Mouse (Mus musculus) embryonic facial prominence, embryonic 12.5 days (tissue): Measurements from ENCODE around the gene Prkaca. TPM values are rescaled to one million over a fixed set of nuclear protein-coding genes. Genes with fewer than 3 reads are reported as not detected.
"Not testable (repeated sequence)": the region's sequence is repeated elsewhere in the genome, so short reads cannot be mapped to it uniquely, and the experiment has no call there.

Experiments used
- ATAC-seq: fragments of 200-750 bp; cut with Nextera tagmentation; 2 replicates; pipeline ENCODE4 v1.8.0; 2017; ENCODE audit not compliant: insufficient number of reproducible peaks, insufficient read depth, low FRiP score, low TSS enrichment
- H3K27ac ChIP-seq: fragments of 300-500 bp; sonication (generic); 2 replicates; pipeline ENCODE4 v1.5.1; 2016; ENCODE audit warnings: mild to moderate bottlenecking
- H3K27me3 ChIP-seq: fragments of 300-500 bp; sonication (generic); 2 replicates; pipeline ENCODE4 v1.6.1; 2016; ENCODE audit warnings: mild to moderate bottlenecking, moderate library complexity
- H3K36me3 ChIP-seq: fragments of 300-500 bp; sonication (generic); 2 replicates; pipeline ENCODE4 v1.6.1; 2016; ENCODE audit warnings: mild to moderate bottlenecking
- H3K4me1 ChIP-seq: fragments of 300-500 bp; sonication (generic); 2 replicates; pipeline ENCODE4 v1.6.1; 2016
- H3K4me2 ChIP-seq: fragments of 300-500 bp; sonication (generic); replicated peaks from 2 replicates; pipeline ENCODE4 v1.6.1; 2016; ENCODE audit warnings: mild to moderate bottlenecking, moderate library complexity
- H3K4me3 ChIP-seq: fragments of 300-500 bp; sonication (generic); 2 replicates; pipeline ENCODE4 v1.5.1; 2016; ENCODE audit warnings: mild to moderate bottlenecking
- H3K9ac ChIP-seq: fragments of 300-500 bp; sonication (generic); 2 replicates; pipeline ENCODE4 v1.6.1; 2016; ENCODE audit warnings: mild to moderate bottlenecking, moderate library complexity
- H3K9me3 ChIP-seq: fragments of 300-500 bp; sonication (generic); 2 replicates; pipeline ENCODE4 v1.6.1; 2016; ENCODE audit warnings: mild to moderate bottlenecking, moderate library complexity
- WGBS: fragments of 180-500 bp; shearing (Covaris S2); methylation state at CpG from one replicate; pipeline ENCODE4 v1.1.7; 2016; 5-methylcytosine and 5-hydroxymethylcytosine counted together
- polyA plus RNA-seq: library from polyadenylated mRNA; unstranded; fragments of >200 nt; fragmentation: Nextera tagmentation; extraction: Ambion mirVana; gene quantifications from 2 replicates; pipeline ENCODE4 v1.2.1, GENCODE M21; 2016

Prkaca gene
- polyA plus RNA-seq, 1 experiment from 2014 or later, result 206 TPM

DNA sequence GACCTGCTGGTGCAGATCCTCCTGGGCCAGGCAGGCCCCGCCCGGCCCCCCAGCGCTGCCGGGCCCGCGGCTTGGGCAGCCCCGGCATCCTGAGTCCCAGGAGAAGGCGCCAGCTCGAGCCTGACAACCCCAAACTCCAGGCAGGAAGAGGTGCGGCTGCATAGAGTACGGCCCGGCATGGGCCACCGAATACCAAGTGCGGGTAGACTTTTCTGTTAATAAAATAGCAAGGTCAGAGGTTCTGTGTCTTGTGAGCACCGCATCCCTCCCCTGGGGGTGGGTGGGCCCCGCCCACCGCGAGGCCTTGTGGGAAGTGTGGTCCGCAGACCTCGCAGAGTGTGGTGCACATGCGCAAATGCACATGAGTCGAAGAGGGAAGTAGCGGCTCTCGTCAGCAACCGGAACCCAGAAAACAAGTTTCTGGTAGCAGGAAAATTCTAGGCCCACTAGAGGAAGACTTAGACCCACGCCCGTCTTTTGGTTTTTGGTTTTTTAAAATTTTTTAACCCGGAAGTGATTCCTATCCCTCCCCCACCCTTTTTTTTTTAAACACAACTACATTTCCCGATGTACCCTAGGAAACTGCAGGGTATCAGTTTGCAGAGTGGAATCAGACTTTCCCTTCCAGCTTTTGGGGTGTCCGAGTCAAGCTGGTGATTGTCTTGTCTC is 31.9 kb downstream of the Prkaca start:
- peaks cover 15% of the 10 kb centered on the region for H3K36me3 ChIP-seq
- peak overlapping the region; percentile 75 for H3K4me2 ChIP-seq
- H3K4me1 ChIP-seq, result peaks cover 28% of the 10 kb centered on the region
- H3K9ac ChIP-seq, result peak overlapping the region; percentile 69
- H3K4me3 ChIP-seq, result peak overlapping the region; percentile 52
- ATAC-seq, result peak; percentile 74
- WGBS, result 1% methylated on average over 30 of the region's 30 CpGs
- peak overlapping the region; percentile 88 for H3K27ac ChIP-seq
- H3K9me3 ChIP-seq, result no peaks in the 10 kb centered on the region
- H3K27me3 ChIP-seq, result peaks cover 13% of the 10 kb centered on the region; the same call in 1 of the 2 replicates

DNA sequence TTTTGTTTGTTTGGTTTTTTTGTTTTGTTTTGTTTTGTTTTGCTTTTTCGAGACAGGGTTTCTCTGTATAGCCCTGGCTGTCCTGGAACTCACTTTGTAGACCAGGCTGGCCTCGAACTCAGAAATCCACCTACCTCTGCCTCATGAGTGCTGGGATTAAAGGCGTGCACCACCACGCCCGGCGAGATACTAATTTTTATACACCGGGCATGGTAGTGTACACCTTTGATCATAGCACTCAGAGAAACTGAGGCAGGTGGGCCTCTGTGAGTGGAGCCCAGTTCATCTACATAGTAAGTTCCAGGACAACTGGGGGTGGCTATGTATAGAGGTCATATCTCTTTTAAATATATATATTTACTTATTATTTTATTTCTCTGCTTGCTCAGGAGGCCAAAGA is 32.7 kb downstream of the Prkaca start:
- not testable (repeated sequence) for H3K36me3 ChIP-seq, H3K9me3 ChIP-seq, ATAC-seq, H3K4me2 ChIP-seq, H3K4me3 ChIP-seq, H3K27ac ChIP-seq, H3K9ac ChIP-seq
- peaks cover 18% of the 10 kb centered on the region for H3K27me3 ChIP-seq
- H3K4me1 ChIP-seq, result peaks cover 35% of the 10 kb centered on the region
- WGBS, result 91% methylated on average over 7 of the region's 7 CpGs

DNA sequence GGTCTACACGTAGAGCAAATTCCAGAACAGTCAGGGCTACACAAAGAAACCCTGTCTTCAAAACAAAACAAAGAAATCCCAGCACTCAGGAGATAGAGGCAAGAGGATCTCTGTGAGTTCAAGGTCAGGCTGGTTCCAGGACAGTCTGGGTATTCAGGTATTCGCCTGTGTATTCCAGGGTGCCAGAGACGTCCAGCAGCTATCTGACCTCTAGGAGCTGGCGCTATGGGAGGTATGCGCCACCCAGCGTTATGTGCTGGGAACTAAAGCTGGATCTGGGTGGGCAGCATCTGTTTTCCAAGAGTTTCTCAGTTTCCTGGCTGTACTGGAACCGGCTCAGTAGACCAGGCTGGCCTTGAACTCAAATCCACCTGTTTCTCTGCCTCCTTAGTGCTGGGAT is 35.6 kb downstream of the Prkaca start:
- H3K4me2 ChIP-seq, result no peak overlapping the region
- H3K9me3 ChIP-seq, result no peaks in the 10 kb centered on the region
- H3K4me1 ChIP-seq, result peaks cover 33% of the 10 kb centered on the region
- WGBS, result 24% methylated on average over 7 of the region's 7 CpGs
- H3K4me3 ChIP-seq, result no peak overlapping the region
- peaks cover 34% of the 10 kb centered on the region for H3K27me3 ChIP-seq
- no peak overlapping the region for H3K9ac ChIP-seq
- no peak for ATAC-seq
- H3K36me3 ChIP-seq, result no peaks in the 10 kb centered on the region
- H3K27ac ChIP-seq, result no peak overlapping the region

DNA sequence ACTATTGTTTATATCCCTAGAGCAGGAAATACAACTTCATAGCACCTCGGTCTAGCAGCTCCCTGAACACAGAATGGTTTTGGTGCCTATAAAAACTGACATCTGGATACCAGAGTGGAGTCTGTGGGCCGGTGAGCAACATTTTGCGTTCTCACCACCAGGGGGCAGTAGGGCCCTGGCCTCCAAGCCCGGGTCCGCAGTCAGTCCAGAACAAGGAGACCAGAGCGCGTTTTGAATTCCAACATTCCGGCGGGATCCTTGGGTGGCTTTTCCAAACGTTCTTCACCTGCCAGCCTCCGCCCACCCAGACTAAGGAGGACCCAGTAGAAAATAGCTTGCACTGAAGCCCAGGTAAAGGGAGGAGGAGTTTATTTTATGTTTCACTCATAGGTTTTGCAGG is 37.1 kb downstream of the Prkaca start:
- peaks cover 28% of the 10 kb centered on the region for H3K4me1 ChIP-seq
- no peak overlapping the region for H3K27ac ChIP-seq
- H3K9me3 ChIP-seq, result no peaks in the 10 kb centered on the region
- no peak overlapping the region for H3K4me2 ChIP-seq
- H3K36me3 ChIP-seq, result no peaks in the 10 kb centered on the region
- H3K9ac ChIP-seq, result no peak overlapping the region
- no peak for ATAC-seq
- H3K4me3 ChIP-seq, result no peak overlapping the region
- peaks cover 40% of the 10 kb centered on the region for H3K27me3 ChIP-seq
- 1% methylated on average over 11 of the region's 11 CpGs for WGBS

DNA sequence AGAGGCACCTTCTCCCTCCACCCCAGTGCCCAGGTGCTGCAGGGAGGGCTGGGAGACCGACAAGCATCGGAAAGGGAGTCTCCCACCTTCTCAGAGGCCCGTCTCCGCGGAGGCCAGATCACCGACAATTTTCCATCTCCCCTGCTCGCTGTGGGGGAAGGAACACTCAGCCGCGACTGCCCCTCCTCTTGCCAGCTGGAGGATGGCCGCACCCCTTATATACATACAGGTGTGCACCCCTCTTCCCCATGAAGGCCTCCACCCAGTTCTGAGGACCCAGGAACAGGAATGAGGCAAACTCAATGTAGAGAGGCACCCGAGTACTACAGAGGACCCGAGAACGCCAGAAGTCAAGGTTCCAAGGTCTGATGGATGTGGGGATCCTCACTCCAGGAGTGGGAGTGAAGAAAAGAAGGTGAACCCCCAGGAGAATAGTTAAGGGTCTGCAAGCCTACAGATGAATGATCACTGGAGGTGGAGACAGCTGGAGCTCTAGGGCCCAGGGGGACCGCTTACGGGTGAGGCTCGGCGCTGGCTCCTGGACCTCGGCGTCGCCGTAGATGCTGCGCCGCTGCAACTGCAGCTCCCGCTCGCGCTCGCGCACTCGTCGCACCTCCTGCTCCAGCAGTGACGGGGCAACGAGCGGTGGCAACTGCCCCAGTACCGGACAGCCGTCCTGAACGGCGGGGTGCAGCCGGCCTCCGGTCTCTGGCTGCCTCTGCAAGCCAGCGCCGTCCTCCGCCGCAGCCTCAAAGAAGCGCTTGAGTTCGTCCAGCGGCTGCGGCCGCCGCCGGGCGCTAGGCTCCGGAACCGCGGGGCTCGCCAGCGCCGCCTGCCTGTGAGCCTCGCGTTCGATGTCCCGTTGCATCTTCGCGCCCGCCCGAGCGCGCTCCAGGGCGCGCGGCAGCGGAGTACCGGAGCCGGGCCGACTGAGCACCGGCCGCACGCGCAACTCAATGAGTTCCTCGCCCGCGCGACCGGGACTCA is 38.1 kb downstream of the Prkaca start:
- Histone ChIP-seq H3K4me2 (peak overlapping the region; percentile 97), H3K4me1 (peaks cover 25% of the 10 kb centered on the region), H3K9ac (peak overlapping the region; percentile 54), H3K4me3 (peak overlapping the region; percentile 51), H3K9me3 (0 out of 2 replicates have a peak, but pooled peaks cover under 1% of the 10 kb centered on the region), H3K36me3 (no peaks in the 10 kb centered on the region), H3K27me3 (peaks cover 40% of the 10 kb centered on the region), H3K27ac (no peak overlapping the region)
- 2% methylated on average over 82 of the region's 83 CpGs for WGBS
- ATAC-seq, result no peak

DNA sequence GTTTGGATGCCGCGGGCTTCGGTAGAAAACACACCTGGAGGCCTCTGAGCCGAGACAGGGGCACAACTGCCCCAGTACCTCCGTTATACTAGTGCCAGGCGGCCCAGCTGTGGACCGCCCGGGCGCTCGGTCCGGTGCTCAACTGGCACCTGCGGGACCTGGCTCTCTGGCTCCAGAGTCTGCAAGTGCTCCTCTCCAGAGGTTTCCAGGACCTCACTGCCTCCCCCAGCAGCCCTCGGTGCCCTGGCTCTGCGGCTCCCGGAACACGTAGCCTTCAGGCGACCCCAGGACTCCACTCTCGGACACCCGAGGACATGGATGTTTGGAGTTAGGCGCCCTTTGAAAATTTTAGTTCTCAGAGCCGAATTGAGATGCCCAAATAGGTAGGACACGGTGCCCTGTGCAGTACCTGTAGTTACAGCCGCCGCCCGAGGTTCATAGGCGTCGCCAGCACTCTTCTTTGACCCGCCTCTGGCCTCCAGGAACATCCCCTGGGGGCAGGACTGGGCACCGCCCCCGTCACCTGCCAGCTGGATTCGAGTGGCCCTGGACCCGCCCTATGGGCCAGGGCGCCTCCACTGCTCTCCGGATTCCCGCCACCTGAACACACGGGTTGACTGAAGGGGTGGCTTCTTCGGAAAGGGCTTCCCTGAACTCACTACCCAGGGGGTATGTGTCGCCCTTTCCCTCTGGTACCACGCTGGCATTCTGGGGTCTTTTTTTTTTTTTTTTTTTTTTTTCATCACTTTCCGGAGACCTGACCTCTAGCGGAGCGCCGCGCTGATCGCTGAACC is 39.1 kb downstream of the Prkaca start, which contains the start of gene 2210011C24Rik:
Gene 2210011C24Rik (minus strand): TSS at position 467 of the 794 bp plus-strand sequence.
- WGBS, result 1% methylated on average over 45 of the region's 45 CpGs
- peak within 1 kb of the TSS; percentile 54 for H3K9ac ChIP-seq
- no peak for ATAC-seq
- H3K36me3 ChIP-seq, result no peaks in the 10 kb centered on the region
- H3K27me3 ChIP-seq, result peaks cover 40% of the 10 kb centered on the region
- H3K4me2 ChIP-seq, result peak within 1 kb of the TSS; percentile 97
- peak within 1 kb of the TSS; percentile 51 for H3K4me3 ChIP-seq
- H3K27ac ChIP-seq, result no peak within 1 kb of the TSS
- H3K9me3 ChIP-seq, result 0 out of 2 replicates have a peak, but pooled peaks cover 4% of the 10 kb centered on the region
- peaks cover 25% of the 10 kb centered on the region for H3K4me1 ChIP-seq

DNA sequence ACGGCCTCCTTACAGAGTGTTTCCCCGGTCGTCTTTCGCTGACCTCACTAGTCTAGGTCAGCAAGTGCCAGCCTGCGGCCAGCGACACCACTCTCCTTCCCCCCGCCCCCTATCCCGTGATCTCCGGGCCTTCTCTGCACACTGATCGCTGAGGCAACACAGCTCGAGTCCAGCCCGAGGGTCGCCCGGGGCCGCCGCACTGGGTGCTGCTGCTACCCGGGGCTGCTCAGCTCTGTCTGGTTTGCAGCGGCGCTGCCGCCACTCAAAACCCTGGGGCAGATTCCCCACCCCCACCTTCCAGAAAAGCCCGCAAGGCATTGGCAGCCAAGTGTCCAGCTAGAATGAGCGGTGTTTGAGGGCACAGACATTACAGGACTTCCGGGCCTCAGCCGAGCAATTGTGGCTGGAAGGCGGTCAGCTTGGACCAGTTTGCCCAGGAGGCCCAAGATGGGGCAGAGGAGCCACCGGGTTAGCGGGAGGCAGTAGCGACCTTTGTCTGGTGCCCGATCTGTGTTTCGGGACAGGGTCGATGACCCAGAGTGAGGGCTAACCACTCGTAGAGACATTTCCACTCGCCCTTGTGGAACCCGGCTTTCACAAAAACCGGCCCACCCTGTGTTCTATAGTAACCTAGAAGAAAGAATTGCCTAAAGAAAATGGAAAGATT is 39.8 kb downstream of the Prkaca start:
- 0 out of 2 replicates have a peak overlapping the region, but pooled peaks have one; percentile 5 for H3K9ac ChIP-seq
- H3K27ac ChIP-seq, result no peak overlapping the region
- peaks cover 40% of the 10 kb centered on the region for H3K27me3 ChIP-seq
- no peak for ATAC-seq
- peaks cover 25% of the 10 kb centered on the region for H3K4me1 ChIP-seq
- H3K4me3 ChIP-seq, result peak overlapping the region; percentile 51
- 6% methylated on average over 35 of the region's 35 CpGs for WGBS
- H3K36me3 ChIP-seq, result no peaks in the 10 kb centered on the region
- peak overlapping the region; percentile 97 for H3K4me2 ChIP-seq
- H3K9me3 ChIP-seq, result 0 out of 2 replicates have a peak, but pooled peaks cover 4% of the 10 kb centered on the region

DNA sequence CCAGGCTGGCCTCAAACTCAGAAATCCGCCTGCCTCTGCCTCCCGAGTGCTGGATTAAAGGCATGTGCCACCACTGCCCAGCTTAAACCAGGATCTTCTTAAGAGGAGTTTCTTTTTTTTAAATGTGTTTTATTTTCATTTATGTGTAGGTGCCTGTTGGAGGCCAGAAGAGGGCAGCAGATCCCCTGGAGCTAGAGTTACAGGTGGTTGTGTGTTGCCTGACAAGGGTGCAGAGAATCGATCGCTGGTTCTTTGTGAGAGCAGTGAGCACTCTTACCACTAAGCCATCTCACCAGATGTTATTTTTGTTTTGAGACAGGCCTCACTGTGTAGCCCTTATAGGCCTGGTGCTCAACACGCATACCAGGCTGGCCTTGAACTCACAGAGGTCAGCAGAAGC is 43.0 kb downstream of the Prkaca start:
- Histone ChIP-seq H3K4me1 (peaks cover 14% of the 10 kb centered on the region), H3K9ac (no peak overlapping the region), H3K4me2 (no peak overlapping the region), H3K9me3 (0 out of 2 replicates have a peak, but pooled peaks cover 4% of the 10 kb centered on the region), H3K27me3 (peaks cover 45% of the 10 kb centered on the region), H3K36me3 (no peaks in the 10 kb centered on the region), H3K27ac (no peak overlapping the region), H3K4me3 (no peak overlapping the region)
- WGBS, result 92% methylated on average over 5 of the region's 5 CpGs
- no peak for ATAC-seq

DNA sequence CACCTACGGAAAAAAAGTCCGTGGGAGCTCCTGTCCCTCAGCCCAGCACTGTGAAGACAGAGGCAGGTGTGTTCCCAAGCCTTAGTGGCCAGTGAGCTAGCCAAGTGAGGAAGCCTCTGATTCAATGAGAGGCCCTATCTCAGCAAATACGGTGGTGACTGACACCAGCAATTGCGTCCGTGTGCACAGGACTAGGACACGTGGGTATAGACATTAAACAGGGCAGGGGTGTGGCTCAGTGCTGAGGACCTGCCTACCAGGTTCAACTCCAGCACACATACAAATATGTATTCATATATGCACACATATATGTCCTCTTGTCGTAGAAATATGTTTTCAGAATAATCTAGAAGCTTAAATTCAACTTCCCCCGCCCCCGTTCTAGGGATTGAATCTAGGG is 46.9 kb downstream of the Prkaca start:
- H3K27me3 ChIP-seq, result peaks cover 32% of the 10 kb centered on the region
- ATAC-seq, result no peak
- H3K27ac ChIP-seq, result 0 out of 2 replicates have a peak overlapping the region, but pooled peaks have one; percentile 6
- 84% methylated on average over 9 of the region's 9 CpGs for WGBS
- 0 out of 2 replicates have a peak, but pooled peaks cover 10% of the 10 kb centered on the region for H3K4me1 ChIP-seq
- no peaks in the 10 kb centered on the region for H3K36me3 ChIP-seq
- H3K9ac ChIP-seq, result no peak overlapping the region
- no peak overlapping the region for H3K4me2 ChIP-seq
- no peak overlapping the region for H3K4me3 ChIP-seq
- 0 out of 2 replicates have a peak, but pooled peaks cover 4% of the 10 kb centered on the region for H3K9me3 ChIP-seq

DNA sequence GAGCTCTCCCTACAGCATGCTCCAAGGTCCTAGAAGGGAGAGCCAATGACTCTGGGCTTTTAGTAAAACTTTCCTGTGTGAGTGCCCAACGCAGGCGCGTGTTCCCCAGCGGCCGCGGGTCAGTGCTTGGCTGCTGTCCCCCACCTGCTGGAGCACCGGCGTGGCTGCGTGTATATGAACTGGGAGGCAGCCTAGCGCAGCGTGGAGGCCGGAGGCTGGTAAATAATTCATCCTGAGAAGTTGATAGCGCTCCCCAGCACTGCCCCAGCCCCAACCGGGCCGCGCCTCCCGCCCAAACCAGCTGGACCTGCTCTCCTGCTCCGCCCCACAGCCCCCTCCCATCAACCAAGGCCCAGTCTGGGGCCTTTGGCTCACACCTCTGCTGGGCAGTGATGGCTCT is 48.3 kb downstream of the Prkaca start, which contains the start of gene Palm3:
Gene Palm3 (plus strand): TSS at position 376 of the 400 bp plus-strand sequence.
- H3K27ac ChIP-seq, result no peak within 1 kb of the TSS
- H3K36me3 ChIP-seq, result no peaks in the 10 kb centered on the region
- 0 out of 2 replicates have a peak, but pooled peaks cover 17% of the 10 kb centered on the region for H3K4me1 ChIP-seq
- H3K4me3 ChIP-seq, result no peak within 1 kb of the TSS
- peaks cover 43% of the 10 kb centered on the region for H3K27me3 ChIP-seq
- H3K4me2 ChIP-seq, result no peak within 1 kb of the TSS
- WGBS, result 10% methylated on average over 18 of the region's 18 CpGs
- ATAC-seq, result no peak
- 0 out of 2 replicates have a peak, but pooled peaks cover 2% of the 10 kb centered on the region for H3K9me3 ChIP-seq
- H3K9ac ChIP-seq, result peak within 1 kb of the TSS; percentile 25; the same call in 1 of the 2 replicates
